Mouse (Mus musculus) midbrain, embryonic 15.5 days (tissue): ENCODE measurements around the gene Plpp7. TPM values are rescaled to one million over a fixed set of nuclear protein-coding genes. Genes with fewer than 3 reads are reported as not detected.

Experiments used
- ATAC-seq: fragments of 200-750 bp; cut with Nextera tagmentation; replicated peaks from 2 replicates; pipeline ENCODE4 v1.8.0; 2017; ENCODE audit warnings: moderate TSS enrichment
- H3K27ac ChIP-seq: fragments of 300-500 bp; sonication (generic); 2 replicates; pipeline ENCODE4 v1.5.1; 2015; ENCODE audit warnings: mild to moderate bottlenecking, inconsistent platforms
- H3K27me3 ChIP-seq: fragments of 300-500 bp; sonication (generic); replicated peaks from 2 replicates; pipeline ENCODE4 v1.6.1; 2015; ENCODE audit warnings: inconsistent platforms
- H3K36me3 ChIP-seq: fragments of 300-500 bp; sonication (generic); replicated peaks from 2 replicates; pipeline ENCODE4 v1.6.1; 2015; ENCODE audit warnings: inconsistent platforms
- H3K4me1 ChIP-seq: fragments of 300-500 bp; sonication (generic); 2 replicates; pipeline ENCODE4 v1.6.1; 2015; ENCODE audit warnings: inconsistent platforms
- H3K4me2 ChIP-seq: fragments of 300-500 bp; sonication (generic); 2 replicates; pipeline ENCODE4 v1.6.1; 2015; ENCODE audit warnings: inconsistent platforms, mild to moderate bottlenecking, moderate library complexity
- H3K4me3 ChIP-seq: fragments of 300-500 bp; sonication (generic); 2 replicates; pipeline ENCODE4 v1.5.1; 2015; ENCODE audit warnings: mild to moderate bottlenecking, inconsistent platforms
- H3K9ac ChIP-seq: fragments of 300-500 bp; sonication (generic); 2 replicates; pipeline ENCODE4 v1.6.1; 2015; ENCODE audit warnings: mild to moderate bottlenecking, inconsistent platforms
- H3K9me3 ChIP-seq: fragments of 300-500 bp; sonication (generic); 2 replicates; pipeline ENCODE4 v1.6.1; 2016; ENCODE audit warnings: inconsistent platforms
- WGBS: fragments of 180-500 bp; shearing (Covaris S2); methylation state at CpG from one replicate; pipeline ENCODE4 v1.1.7; 2015; ENCODE audit warnings: mixed read lengths; 5-methylcytosine and 5-hydroxymethylcytosine counted together
- polyA plus RNA-seq: library from polyadenylated mRNA; unstranded; fragments of >200 nt; fragmentation: Nextera tagmentation; extraction: Ambion mirVana; gene quantifications from 2 replicates; pipeline ENCODE4 v1.2.1, GENCODE M21; 2015

Plpp7 gene
- polyA plus RNA-seq, 1 experiment from 2014 or later: 25.7 TPM

DNA sequence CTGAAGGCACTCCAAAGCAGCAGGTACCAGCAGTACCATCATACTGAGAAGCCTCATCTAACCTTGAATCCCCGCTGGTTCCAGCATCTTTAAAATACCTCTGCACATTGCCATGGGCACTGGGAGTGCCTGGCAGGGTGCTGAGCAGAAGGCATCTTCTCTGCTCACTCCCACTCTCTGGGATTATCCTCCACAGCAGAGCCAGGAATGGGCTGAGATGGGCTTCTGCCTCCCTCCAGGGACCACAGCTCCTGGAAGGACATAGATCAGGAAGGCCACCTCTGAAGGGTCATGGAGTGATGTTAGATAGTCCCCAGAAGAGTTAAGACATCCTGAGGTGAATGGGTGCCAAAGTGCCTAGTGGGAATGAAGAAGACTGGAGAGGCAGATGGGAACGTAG, 17.2 kb downstream of the Plpp7 start:
- no peaks in the 10 kb centered on the region for H3K9me3 ChIP-seq
- no peak overlapping the region for H3K9ac ChIP-seq
- no peak overlapping the region for H3K4me2 ChIP-seq
- ATAC-seq: no peak
- H3K4me1 ChIP-seq: no peaks in the 10 kb centered on the region
- WGBS: 80% methylated on average over 2 of the region's 2 CpGs
- H3K27me3 ChIP-seq: no peaks in the 10 kb centered on the region
- H3K36me3 ChIP-seq: peaks cover 5% of the 10 kb centered on the region; the same call in 1 of the 2 replicates
- no peak overlapping the region for H3K27ac ChIP-seq
- no peak overlapping the region for H3K4me3 ChIP-seq

DNA sequence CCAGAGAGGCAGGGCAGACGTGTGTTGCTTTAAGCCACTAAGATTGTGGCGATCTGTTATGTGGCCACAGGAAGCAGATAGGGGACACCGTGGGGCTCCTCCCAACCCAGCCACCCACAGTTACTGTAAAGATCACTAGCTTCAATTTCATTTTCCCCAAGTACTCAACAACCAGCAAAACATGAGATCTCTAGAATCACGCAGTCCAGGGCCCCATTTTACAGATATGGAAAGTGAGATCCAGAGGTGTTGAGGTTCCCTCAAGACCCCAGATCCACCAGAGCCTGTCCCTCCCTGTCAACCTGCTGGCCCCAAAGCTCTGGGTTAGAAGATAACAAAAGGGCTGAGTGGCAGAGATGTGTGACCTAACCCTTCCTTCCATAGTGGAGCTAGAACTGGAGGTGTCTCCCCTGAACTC, 20.5 kb downstream of the Plpp7 start:
- no peak overlapping the region for H3K27ac ChIP-seq
- H3K9me3 ChIP-seq: no peaks in the 10 kb centered on the region
- H3K4me2 ChIP-seq: no peak overlapping the region
- H3K36me3 ChIP-seq: no peaks in the 10 kb centered on the region; the same call in 1 of the 2 replicates
- H3K27me3 ChIP-seq: no peaks in the 10 kb centered on the region
- no peak overlapping the region for H3K9ac ChIP-seq
- no peak for ATAC-seq
- no peak overlapping the region for H3K4me3 ChIP-seq
- WGBS: 91% methylated on average over 4 of the region's 4 CpGs
- H3K4me1 ChIP-seq: no peaks in the 10 kb centered on the region

DNA sequence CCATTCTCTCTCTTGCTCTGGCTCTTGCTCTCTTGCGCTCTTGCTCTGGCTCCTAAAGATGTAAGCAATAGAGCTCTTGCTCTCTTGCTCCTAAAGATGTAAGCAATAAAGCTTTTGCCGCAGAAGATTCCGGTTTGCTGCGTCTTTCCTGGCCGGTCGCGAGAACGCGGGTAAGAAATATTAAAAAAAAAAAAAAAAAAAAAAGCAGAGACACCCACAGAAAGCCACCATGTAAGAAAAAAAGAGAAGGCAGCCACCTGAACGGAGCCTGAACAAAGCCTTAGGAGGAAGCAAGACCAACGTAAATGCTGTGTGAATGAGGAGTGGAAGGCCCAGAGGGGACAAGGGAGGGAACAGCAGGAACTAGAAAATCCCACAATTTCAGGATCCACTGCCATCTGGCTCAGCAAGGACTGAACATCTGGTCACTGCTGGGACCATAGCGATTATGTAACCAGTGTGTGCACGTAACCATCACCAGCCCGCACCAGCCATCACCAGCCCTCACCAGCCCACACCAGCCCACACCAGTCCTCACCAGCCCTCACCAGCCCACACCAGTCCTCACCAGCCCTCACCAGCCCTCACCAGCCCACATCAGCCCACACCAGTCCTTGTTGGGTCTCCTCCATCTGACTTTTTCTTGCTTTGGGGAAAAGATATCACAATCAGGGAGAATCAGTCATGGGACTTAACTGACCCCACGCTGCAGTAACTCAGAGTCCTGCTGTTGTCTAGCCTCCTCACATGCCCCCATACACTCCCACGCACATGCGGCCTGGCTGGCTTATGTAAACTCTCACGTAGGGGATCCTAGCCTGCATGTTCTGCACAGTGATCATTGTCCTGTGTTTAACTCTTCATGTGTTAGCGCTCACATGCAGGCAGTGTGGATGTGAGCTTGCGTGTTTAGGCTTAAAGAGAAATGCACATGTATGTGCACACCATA, 24.7 kb downstream of the Plpp7 start:
- 89% methylated on average over 20 of the region's 20 CpGs for whole genome bisulfite sequencing
- ATAC-seq: no peak
- no peak overlapping the region for H3K27ac ChIP-seq
- no peak overlapping the region for H3K4me3 ChIP-seq
- H3K36me3 ChIP-seq: no peaks in the 10 kb centered on the region
- H3K9ac ChIP-seq: no peak overlapping the region
- no peaks in the 10 kb centered on the region for H3K27me3 ChIP-seq
- no peak overlapping the region for H3K4me2 ChIP-seq
- no peaks in the 10 kb centered on the region for H3K4me1 ChIP-seq
- H3K9me3 ChIP-seq: no peaks in the 10 kb centered on the region

DNA sequence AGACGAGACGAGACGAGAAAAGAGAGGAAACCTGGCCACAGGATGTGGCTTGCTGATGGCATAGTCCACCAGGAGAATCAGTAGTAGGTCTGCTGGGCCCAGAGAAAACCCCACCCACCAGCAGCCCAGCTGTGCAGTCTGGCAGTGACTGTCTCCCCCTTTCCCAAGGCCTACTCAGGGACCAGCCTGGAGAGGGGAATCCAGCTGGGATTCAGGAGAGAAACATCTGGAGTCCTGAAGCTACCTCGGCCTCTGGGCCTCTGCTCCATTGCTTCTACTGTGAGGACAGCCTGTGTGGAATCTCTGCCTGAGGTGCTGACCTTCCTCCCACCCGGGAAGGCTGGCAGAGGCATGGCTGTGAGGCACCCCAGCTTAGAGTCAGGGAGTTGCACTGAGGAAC, 25.8 kb downstream of the Plpp7 start:
- 72% methylated on average over 5 of the region's 5 CpGs for WGBS
- Histone ChIP-seq H3K4me1 (no peaks in the 10 kb centered on the region), H3K4me3 (no peak overlapping the region), H3K4me2 (no peak overlapping the region), H3K9ac (no peak overlapping the region), H3K9me3 (no peaks in the 10 kb centered on the region), H3K36me3 (no peaks in the 10 kb centered on the region), H3K27me3 (no peaks in the 10 kb centered on the region), H3K27ac (no peak overlapping the region)
- no peak for ATAC-seq

DNA sequence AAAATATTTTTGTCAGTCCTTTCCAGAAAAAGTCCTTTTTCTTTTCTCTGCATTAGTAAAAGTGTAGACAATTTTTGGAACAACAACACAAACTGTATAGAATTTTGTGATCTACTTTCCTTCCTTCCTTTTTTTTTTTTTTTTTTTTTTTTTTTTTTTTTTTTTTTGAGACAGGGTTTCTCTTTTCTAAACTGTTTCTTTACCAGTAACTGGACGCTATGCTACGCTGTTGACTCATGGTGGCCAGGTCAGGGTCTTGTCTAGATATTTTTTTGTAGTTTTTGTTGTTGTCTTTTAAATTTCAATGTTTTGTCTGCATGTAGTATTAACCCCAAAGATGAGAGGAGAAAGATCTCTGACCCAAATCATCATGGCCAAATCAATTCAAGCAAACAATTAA, 26.5 kb downstream of the Plpp7 start:
- Histone ChIP-seq H3K27me3 (no peaks in the 10 kb centered on the region), H3K9ac (no peak overlapping the region), H3K4me1 (no peaks in the 10 kb centered on the region), H3K36me3 (no peaks in the 10 kb centered on the region), H3K27ac (no peak overlapping the region), H3K4me3 (no peak overlapping the region), H3K4me2 (no peak overlapping the region), H3K9me3 (no peaks in the 10 kb centered on the region)
- WGBS: 68% methylated on average over 2 of the region's 2 CpGs
- no peak for ATAC-seq

DNA sequence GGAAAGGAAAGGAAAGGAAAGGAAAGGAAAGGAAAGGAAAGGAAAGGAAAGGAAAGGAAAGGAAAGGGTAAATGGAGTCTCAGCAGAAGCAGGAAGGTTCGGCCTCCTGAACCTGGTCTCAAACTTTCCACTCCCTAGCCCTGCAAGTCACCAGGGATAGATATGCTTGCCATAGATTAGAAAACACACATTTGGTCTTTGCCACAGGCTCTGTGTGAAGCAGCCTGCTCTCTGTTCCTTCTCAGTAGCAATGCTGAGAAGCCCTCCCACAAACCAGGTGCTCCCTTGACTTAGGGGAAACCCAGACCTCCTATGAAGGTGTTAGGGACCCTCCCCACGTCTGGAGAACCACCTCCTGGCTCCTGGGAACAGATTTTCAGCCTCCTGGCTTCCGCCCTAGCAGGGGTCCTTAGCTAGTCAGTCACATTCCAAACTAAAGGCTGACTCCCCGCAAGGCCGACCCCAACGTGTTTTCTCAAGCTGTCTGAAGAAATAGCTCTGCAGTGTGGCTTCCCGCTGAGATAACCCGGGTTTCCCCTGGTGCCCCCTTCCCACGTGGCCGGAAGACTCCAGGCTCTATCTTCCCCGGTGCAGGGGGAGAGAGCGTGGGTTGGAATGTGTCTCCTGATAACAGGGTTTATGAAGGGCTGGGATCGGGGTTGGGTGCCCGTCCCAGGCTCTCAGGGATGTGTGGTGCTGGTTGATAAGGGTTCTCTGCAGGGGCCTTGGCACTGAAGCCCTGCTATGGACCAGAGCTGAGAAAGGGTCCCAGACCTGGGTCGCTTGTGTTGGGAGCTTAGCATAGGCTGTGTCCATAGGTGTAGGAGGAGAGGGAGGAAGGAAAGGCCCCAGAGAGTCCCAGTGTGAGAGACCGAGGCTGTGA, 32.6 kb downstream of the Plpp7 start:
- Histone ChIP-seq H3K9me3 (no peaks in the 10 kb centered on the region), H3K27ac (no peak overlapping the region), H3K36me3 (no peaks in the 10 kb centered on the region), H3K4me2 (no peak overlapping the region), H3K4me1 (0 out of 2 replicates have a peak, but pooled peaks cover 3% of the 10 kb centered on the region), H3K4me3 (no peak overlapping the region), H3K27me3 (no peaks in the 10 kb centered on the region), H3K9ac (no peak overlapping the region)
- no peak for ATAC-seq
- 28% methylated on average over 16 of the region's 16 CpGs for WGBS

DNA sequence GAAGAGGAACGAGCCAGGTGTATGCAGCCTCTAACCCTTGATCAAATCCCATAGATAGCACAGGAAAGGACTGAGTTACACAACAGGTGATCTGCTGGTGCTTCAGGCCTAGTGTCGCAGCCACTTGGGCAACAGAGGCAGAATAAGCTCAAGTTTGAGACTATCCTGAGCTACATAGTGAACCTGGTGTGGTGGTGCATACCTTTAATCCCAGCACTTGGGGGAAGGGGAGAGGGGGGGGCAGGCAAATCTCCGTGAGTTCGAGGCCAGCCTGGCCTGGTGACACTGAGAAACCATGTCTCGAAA, 33.2 kb downstream of the Plpp7 start:
- Histone ChIP-seq H3K27ac (no peak overlapping the region), H3K4me1 (0 out of 2 replicates have a peak, but pooled peaks cover 3% of the 10 kb centered on the region), H3K27me3 (no peaks in the 10 kb centered on the region), H3K4me3 (no peak overlapping the region), H3K9me3 (no peaks in the 10 kb centered on the region), H3K36me3 (no peaks in the 10 kb centered on the region), H3K4me2 (no peak overlapping the region), H3K9ac (no peak overlapping the region)
- 84% methylated on average over 5 of the region's 5 CpGs for WGBS
- no peak for ATAC-seq

DNA sequence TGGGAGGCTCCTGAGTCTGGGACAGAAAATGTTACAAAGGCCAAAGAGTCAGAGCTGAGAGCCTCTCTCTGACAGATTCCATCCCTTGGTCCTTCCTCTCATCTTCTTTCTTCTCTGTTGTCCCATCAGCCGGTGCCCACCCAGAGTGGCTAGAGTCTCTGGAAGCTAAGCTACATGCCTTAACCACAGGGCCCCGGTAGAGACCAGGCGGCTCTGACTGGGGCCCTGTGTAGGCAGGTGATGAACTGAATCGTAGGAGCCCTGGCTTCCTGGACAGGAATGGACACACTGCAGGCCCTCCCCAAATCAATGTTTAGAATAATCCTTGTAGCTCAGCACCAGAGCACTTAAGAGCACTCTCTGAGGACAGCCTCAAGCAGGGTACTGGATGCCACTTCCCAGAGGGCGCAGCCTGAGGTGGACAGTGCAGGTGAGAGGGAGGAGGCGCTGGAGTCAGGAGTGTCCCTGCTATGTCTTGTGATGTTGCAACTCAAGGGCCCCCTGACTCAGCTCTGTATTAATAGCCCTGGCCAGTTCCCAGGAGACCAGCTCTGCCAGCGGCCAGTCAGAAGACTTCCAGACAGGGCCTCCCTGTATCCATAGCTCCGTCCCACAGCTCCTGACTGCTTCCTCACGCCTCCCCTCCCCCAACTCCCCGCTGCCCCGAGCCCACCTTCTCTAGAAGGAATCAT, 34.2 kb downstream of the Plpp7 start:
- Histone ChIP-seq H3K9ac (no peak overlapping the region), H3K27ac (no peak overlapping the region), H3K4me1 (0 out of 2 replicates have a peak, but pooled peaks cover 3% of the 10 kb centered on the region), H3K4me3 (no peak overlapping the region), H3K36me3 (no peaks in the 10 kb centered on the region), H3K9me3 (no peaks in the 10 kb centered on the region), H3K27me3 (no peaks in the 10 kb centered on the region), H3K4me2 (no peak overlapping the region)
- no peak for ATAC-seq
- 64% methylated on average over 11 of the region's 11 CpGs for WGBS

DNA sequence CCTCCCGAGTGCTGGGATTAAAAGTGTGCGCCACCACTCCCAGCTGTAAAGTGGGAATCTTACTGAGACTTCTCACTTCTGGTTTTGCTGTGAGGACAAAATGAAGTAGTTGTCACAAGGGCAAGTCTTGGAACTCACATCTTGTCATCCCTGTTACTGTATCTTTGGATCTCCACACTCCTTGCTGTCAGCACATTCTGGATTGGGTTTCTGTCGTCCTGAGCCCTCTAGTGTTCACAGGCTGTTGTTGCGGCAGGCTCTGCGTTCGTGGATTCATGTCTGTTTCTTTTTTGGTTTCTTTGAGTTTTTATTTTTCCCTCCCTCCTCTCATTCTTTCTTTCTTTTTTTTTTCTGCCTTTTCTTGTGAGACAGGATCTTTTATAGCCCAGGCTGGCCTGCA, 35.1 kb downstream of the Plpp7 start:
- 32% methylated on average over 6 of the region's 6 CpGs for WGBS
- 0 out of 2 replicates have a peak, but pooled peaks cover 3% of the 10 kb centered on the region for H3K4me1 ChIP-seq
- H3K4me3 ChIP-seq: no peak overlapping the region
- no peak overlapping the region for H3K4me2 ChIP-seq
- H3K27ac ChIP-seq: no peak overlapping the region
- no peaks in the 10 kb centered on the region for H3K36me3 ChIP-seq
- H3K9me3 ChIP-seq: no peaks in the 10 kb centered on the region
- no peaks in the 10 kb centered on the region for H3K27me3 ChIP-seq
- no peak overlapping the region for H3K9ac ChIP-seq
- ATAC-seq: no peak

DNA sequence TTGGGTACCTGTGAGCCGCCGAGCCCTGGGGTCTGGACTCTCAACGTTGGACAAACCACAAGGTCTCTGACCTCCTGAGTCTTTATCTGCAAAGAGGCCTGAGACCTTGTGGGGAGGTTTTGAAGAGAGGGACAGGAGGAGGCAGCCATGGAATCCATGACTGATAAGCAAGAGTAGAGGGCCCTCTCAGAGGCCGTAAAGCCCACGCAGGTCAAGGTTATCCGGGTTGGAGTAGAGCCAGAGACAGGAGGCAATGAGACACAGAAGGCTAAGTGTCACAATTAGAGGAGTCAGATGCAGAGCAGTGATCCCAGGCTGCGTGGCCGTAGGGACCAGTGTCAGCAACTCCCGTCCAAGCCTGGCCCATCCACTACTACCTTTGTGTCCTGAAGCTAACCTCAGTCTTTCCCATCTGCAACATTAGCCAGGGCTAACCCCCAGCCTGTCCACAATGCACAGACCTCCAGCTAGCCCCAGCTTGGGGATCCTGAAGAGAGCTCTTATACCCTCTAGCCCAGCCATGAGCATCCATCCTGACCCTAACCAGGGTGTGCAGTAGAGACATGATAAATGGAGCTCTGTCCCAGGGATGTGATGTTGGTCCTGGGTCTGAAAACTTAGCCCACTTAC, 36.0 kb downstream of the Plpp7 start:
- 86% methylated on average over 9 of the region's 9 CpGs for WGBS
- no peaks in the 10 kb centered on the region for H3K9me3 ChIP-seq
- H3K27ac ChIP-seq: no peak overlapping the region
- H3K36me3 ChIP-seq: no peaks in the 10 kb centered on the region
- no peak overlapping the region for H3K4me2 ChIP-seq
- H3K27me3 ChIP-seq: no peaks in the 10 kb centered on the region
- no peak for ATAC-seq
- H3K4me1 ChIP-seq: 0 out of 2 replicates have a peak, but pooled peaks cover 3% of the 10 kb centered on the region
- no peak overlapping the region for H3K4me3 ChIP-seq
- H3K9ac ChIP-seq: no peak overlapping the region

DNA sequence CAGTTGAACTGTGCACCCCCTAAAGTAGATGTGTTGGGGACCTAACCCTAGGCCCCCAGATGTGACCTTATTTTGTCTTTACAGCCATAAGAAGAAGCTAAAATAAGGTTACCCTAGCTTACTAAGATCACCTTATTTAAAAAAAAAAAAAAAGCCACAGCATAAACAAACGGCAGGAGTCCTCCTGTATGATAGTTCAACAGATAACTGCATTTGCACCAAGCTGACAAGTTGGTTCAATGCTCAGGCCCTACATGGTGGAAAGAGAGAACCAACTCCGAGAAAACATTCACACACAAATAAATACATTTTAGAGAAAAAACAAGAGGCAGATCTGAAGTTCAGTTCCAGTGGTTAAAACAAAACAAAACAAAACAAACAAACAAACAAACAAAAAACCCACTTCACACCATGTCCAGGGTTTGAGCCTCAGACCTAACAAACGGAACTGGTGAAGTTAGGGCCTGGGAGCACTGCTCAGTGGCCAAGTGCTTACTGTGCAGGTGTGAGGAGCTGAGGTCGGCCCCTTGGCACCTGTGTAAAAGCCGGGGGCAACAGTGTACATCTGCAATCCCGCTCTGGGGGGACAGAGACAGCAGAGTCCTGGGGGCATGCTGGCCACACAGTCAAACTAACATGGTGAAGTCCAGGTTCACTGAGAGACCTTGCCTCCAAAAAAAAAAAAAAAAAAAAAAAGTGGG, 36.7 kb downstream of the Plpp7 start:
- no peak overlapping the region for H3K9ac ChIP-seq
- H3K36me3 ChIP-seq: no peaks in the 10 kb centered on the region
- no peak overlapping the region for H3K27ac ChIP-seq
- WGBS: 68% methylated on average over 6 of the region's 6 CpGs
- H3K4me2 ChIP-seq: no peak overlapping the region
- no peaks in the 10 kb centered on the region for H3K9me3 ChIP-seq
- no peak for ATAC-seq
- peaks cover 5% of the 10 kb centered on the region for H3K4me1 ChIP-seq
- no peaks in the 10 kb centered on the region for H3K27me3 ChIP-seq
- no peak overlapping the region for H3K4me3 ChIP-seq
